Mouse (Mus musculus) embryo, embryonic 10.5 days (tissue): ENCODE results near the gene Tmod1.

ENCODE experiments used
- DNase-seq: peaks from one replicate; pipeline ENCODE4 v3.0.0-alpha.2; 2015; ENCODE audit warnings: low spot score

Tmod1 gene

DNA sequence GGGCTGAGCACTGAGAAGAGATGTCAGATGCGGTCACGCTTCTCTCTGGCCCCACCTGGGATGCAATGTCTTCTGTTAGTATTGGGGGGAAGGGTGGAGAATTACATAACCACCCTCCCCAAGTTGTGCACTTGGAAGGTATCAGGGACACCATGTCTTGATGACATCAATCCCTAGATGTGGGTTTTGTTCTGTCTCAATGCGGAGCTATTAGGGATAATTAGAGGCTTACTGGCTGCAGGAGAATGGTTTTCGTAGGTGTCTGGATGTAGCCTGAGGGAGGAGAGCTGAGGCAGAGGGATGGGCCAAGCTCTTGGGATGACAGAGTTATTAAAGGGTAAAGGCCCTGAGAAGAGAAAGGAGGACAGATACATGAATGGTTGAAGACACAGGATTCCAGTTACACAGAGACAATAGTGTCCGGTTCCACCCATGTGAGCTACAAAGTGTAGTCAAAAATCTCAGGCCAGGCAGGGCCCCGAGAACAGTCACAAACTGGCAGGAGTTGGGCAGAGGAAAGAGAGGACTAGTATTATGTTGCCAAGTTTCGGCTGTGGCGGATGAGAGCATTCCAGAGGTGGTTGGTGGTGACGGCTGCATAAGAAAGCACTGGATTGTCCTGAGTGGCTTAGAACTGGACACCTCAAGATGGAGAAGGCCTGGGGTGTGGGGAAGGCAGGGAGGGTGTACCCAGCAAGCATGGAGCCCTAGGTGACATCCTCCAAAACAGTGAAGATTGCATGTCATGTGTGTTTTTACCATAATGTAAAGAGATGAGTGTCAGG is 14.8 kb downstream of the Tmod1 start:
- no peak for DNase-seq

DNA sequence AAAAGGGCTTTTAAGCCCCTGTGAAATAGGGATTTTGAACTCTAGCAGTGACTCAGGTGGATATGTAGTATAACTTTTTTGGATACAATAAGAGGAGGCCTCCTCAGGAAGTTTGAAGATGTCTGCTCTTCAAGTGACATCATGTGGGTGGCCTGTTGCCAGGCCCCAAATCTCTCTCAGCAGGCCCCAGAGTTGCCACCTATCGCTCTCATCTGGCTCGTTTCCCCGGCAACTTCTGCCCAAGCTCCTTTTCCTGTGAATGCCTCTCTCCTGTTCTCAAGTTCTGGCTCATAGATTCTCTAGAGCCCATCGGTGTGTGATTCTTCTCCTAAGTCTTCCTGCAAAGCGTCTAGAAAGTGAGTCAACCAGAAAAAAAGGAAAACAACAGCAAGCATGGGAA is 17.4 kb downstream of the Tmod1 start:
- no peak for DNase-seq

DNA sequence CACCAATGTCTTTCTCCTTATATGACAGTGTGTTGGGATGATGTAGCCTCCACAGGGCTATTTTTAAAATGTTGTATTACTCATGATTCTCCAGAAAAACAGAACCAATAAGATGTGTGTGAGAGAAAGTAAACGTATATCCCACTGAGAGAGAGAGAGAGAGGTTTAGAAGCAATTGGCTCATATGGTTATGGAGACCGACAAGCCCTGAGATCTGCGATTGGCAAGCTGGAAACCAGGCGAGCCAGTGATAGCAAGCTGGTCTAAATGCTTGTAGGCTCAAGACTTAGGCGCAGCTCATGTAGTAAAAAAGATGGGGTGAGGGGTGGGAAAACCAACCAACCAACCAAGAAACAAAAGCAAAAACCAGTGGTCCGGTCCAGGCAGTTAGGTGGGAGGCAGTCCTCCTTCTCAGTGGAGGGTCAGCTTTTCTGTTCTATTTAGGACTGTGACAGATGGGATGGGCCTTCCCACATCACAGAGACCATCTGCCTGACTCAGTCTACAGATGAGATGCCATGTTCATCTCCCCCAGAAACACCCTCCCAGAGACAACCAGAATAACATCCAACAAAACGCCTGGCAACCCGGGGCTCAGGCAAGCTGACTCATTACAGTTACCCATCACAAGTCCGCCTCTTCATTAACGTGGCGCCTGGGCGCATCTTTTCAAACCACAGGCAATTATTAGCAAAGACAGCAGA is 22.7 kb downstream of the Tmod1 start:
- DNase-seq: no peak

DNA sequence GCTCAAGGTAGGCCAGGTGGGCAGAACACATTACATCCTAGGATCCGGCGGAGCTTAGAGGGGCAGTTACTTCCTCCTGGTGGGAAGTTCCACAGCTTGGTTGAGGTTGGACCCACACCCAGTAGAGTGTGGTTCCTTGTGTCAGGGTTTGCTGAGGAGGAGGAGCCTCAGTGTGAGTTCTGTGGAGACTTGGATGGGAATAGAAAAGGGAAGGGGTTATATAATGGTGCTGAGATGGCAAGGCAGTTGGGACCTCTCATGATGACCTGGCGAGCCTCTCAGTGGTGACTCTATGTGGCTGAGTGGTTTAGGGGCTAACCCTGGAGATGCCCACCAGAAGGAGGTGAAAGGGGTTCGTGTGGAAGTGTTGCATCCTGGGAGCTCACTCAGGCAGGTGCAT is 25.1 kb downstream of the Tmod1 start:
- DNase-seq: no peak

DNA sequence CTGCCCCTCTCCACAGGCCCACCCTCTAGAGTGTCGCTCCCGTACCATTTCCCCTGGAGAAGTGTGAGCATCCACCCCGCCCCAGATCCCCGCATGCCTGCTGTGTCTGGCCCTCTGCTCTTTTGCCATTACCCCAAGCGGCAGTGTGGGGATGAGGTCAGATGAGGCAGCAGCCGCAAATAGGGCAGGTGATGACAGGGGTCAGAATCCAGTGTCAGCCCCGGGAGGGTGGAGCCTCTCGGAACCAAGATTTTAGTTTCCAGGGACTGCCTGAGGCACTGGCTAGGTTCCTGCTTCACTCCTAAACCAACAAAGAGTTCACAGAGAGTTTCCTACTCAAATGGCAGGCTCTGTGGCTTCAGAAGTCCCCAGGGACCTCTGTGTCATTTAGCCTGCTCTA is 25.5 kb downstream of the Tmod1 start:
- DNase-seq: no peak

DNA sequence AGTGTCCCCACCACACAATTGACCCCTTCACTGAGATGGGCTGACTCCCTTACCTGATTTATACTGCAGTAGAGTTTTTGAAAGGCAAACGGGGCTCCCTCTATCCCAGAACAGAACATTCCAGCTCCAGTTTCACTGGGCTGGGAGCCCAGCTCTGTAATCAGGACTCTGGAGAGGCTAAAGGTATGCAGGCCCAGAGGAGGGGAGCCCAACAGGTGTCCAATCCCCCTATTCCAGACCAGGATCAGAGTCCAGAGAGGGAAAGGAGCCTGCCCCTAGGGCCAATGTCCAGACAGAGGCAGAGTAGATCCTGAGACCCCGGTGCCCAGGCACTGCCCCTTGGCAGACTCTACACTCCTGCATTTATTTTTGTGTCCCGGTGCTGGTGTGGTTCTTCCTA is 26.2 kb downstream of the Tmod1 start:
- DNase-seq: no peak

DNA sequence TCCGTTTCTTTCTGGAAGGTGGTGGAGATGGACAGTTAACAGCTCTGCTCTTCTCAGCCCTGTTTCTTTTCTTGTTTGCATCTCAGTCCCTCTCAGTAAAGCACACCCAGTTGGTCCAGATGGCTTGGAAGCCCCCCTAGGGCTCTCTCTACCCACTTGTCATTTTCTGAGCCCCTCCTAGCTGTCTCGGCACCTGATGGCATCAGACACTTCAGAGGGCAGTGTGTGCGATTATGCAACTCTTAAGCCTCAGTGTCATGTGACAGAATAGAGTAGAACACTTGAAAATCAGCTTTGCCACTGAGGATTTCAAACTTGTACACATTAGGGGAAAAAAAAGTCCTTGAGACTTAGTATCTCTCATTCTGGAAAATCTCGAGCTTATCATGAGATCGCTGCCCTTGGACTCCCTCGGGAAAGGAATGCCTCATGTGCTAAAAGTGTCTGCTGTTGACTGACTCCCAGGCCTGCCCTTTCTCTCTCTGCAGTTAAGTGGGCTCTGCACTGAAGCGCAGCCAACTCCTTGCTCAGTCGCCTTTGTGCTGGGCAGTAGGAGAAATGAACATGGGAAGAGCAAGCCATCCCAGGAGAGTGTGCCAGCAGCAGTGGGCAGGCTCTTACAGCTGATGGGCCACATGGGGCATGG is 27.1 kb downstream of the Tmod1 start:
- no peak for DNase-seq

DNA sequence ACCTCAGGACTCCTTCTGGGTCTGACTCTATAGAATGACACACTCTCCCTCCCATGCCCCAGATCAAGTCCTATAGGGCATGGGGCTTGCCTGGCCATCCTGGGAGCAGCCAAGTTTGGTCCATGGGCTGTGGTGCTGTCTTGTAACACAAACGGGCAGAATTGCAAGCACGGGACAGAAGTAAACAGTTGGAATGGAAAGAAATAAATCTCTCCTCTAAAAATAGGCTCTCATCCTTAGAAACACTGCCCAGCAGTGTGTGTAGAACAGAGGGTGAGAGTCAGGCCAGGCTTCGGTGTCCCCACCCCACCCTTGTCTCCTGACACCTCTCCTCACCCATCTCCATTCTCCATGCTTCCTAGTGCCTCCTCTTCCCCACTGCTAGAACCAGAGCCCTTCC is 29.3 kb downstream of the Tmod1 start:
- DNase-seq: no peak

DNA sequence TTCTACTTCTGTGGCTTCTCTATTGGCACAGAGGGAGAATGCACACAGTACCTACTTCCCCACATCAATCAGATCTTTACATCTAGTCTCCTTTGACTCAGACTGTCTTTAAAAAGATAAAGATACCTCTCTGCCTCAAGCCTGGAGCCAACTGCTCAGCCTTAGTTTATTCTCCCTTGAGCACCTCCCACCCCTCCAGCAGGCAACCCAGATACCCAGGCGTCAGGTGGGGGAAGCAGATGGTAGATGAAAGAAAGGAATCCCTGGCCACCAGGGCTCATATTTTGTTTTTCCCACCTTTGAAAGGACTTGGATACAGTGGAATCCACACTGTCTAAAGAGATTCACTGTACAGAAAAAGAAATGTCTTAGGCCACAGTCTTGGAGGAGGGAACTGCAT is 29.8 kb downstream of the Tmod1 start:
- DNase-seq: no peak

DNA sequence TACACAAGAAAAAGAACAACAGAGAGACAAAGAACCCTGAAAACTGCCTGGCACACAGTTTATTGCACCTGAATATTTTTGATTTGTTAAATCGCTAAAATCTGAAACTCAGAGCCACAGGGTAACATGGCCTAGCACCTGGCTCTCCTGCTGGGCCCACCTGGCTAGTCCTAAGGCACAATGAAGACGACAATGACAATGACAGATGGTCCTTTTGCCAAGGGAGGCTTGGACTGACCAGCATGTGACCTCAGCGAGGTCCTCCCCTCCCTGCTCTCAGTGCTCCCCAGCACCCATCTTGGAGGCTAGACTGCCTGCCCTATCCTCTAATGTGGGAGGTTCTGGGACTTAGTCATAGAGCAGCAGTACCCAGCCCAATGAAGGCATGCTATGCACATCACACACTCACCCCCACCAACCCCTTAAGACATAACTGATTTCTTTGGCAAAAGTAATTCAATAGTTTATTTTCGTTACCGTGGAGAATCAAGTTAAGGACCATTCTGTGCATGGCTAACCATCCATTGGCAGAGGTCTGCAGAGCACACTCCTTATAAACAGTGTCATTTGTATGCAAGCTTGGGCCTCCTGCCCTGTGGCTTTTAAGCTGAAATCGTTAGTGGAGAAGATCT is 31.2 kb downstream of the Tmod1 start:
- no peak for DNase-seq

DNA sequence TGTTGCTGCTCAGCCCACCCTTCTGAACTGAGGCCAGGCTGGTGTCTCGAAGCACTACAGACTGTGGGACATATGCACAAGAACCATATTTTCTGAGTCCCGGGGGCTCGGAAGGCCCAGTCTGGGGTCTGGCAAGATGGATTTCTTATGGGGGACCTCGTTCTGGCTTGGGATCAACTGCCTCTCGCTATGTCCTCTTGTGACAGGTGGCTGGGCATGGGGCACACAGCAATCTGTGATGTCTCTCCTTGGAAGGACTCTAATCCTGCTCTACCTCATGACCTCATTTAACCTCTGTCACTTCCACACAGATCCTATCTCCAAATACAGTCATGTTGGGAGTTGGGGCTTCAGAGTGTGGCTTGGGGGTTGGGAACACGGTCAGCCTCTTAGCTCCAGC is 33.9 kb downstream of the Tmod1 start:
- no peak for DNase-seq

DNA sequence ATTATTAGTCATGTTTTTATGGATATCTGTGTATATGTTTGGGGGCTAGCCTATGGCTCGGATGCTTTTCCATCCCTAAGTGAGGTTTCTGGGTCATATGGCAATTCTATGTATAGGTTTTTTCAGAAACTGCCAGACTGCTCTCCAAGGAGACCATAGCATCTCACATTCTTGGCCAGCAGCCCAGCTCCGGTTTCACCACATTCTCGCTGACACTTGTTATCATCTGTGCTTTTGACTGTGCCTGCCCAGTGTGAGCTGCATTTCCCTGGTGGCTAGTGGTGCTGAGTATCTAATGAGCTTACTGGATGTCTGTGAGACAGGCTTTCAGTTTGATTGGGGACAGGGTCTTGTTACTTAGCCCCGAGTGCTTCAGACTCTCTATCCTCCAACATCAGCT is 35.0 kb downstream of the Tmod1 start:
- DNase-seq: no peak

DNA sequence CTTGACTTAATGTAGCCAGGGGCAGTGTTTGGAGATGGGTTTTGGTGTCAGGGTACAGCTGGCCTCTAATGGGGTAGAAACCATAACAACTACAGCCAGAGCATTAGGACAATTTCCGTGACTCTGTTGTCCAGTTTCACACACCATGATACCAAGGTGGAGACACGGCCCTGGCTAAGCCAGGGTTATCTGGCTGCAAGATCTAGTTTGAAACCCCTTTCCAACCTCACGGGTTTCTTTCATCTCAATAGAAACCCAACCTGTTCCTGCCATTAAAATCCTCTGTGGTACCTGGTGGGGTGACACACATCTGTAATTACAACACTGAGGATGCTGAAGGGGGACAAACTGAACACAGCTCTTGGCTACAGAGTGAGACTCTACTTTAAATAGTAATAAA is 36.9 kb downstream of the Tmod1 start:
- no peak for DNase-seq

DNA sequence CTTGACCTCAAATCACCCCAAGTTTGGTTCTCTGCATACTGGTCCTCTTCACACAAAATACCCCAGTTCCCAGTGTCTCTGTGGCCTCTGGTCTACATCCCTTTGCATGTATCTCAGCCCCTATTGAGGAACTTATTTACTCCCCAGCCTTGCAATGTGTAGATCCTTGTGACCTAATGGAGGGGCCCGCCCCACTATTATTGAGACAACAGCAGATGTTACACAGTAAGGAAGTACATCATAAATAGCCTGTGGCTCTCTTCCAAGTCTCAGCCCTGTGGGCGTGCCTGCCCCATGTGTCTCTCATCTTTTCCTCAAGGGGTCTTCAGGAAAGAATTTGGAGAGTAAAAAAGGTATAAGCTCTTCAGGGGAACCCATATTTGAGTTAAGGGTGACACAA is 38.2 kb downstream of the Tmod1 start:
- no peak for DNase-seq

DNA sequence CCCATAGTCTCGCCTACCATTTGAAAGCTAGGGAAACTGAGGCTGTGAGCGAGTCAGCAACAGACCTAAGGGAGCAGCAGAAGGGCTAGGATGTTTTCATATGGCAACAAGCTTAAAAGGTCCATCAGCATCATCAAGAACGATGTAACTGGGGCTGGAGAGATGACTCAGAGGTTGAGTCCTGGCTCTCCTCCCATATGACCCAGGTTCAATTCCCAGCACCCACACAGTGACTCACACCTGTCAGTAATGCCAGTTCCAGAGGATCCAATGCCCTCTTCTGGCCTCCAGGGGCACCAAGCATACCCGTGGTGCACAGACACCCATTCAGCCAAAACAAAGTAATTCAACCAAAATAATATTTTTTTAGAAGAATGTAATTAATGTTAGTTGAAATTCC is 41.5 kb downstream of the Tmod1 start:
- DNase-seq: no peak

DNA sequence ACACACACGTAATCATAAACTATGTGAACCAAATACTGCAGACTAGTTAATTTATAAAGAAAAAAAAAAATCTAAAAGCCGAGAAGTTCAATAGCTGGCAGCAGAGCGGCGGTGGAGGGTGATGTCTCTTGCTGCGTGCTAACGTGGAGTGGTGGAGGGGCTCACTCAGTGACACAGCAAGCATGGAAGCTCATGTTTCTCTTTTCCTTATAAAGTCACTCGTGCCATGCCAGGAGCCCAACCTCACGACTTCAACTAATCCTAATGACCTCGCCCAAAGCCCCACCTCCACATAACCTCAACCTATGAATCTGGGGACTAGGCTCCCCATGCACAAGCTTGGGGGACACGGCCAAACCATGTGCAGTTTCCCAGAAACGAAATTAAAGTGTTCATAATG is 43.8 kb downstream of the Tmod1 start:
- DNase-seq: no peak

DNA sequence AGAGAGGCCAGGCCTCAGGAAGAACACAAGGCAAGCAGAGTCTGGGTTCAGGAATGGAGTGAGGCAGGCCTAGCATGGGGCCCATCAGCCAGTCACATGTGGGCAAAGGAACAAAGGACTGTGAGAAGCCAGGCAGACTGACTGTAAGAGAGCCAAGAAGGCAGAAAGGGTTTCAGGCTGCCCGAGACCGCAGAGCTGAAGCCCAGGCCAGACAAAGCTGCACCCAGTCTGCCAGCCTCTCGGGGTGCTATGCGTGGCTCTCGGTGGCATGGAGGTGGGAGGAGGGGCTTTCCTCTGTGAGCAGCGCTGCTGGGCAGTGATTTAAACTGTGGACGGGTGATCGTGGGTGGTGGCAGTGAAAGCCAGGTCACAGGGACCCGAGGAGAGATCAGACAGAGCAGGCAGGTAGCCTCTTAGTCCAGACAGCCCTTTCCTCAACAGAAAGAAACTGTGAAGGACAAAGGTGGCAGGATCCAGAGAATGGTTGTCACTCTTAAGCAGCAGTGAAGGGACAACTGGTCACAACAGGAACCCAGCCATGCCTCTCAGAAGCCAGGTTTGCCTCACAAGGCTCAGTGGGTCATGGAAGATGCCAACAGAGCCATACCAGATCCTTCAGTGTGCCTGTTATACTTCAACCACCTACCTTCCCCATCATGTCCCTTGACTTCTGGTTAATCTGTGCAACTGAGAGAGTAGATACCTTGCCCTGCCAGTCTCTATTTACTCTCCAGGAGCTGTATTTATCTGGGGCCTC is 45.9 kb downstream of the Tmod1 start:
- DNase-seq: no peak

DNA sequence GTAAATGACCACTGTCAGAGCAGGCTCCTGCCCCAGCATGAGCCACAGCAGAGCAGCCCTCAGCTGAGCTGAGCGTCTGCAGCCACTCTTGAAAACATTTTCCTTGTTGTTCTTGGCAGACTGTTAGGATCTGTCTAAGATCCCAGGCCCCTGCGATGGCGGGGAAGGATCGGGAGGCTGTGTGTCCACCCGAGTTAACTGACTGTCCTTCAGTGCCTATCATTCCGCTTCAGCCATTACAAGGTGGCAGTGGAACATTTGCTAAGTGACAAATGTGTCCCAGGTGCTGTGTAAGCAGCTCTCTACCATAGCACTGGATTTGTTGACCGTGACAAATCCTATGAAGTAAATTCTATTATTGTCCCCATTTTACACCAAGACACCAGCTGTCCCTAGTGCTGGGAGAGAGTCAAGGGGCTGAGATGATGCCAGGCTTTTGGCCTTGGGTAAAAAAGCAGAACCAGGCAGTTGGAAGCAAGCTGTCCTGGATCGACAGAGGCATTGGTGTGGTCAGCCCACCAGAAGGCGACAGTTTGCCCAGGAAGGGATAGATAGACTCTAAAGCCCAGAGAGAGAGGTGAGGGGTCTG is 46.6 kb downstream of the Tmod1 start:
- DNase-seq: no peak

DNA sequence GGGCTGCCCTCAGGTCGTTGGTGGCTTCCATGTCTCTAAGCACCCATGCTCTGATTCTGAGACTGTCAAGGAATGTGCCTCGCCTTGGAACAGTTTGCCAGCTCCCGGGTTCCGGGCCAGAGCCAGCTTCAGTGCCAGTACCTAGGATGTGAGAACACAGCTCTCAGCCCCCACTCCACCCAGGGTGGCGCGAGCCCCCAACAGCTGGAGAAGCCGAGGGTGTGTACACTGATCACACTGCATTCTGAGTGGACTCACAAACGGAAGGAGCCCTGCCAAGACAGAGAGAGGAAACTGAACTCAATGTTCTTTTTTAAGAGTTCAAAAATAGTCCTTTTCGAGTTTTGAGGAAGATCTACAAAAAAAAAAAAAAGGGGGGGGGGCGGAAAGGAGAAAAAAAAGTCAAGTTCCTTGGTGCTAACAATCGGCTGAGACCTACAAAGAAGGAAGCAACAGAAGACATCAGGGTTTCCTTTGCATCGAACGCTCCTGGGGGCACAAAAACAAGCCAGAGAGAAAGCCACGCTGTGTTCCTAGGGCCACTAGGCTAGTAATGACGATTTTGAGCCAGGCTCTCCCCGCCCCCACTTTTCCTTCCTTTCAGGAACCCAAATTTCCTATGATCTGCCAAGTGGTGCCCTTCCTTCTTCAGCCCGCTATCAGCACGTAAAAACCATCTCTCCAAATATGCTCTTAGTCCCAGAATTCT is 48.1 kb downstream of the Tmod1 start:
- DNase-seq: no peak

DNA sequence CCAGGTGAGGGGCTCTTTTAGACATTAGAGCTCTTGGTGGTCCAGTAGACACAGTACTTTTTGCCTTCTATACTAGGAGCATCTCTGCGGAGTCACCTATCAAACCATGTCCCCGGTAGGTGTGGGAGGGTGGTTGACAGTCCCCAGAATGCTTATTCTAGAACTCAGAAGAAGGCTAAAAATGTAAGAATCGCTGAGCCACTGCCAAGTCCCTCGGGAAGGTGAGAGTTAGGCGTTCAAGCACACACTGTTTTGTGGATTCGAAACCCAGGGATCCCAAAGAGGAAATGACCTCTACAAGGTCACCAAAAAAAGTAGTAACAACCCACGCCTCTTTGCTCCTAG is 48.7 kb downstream of the Tmod1 start:
- DNase-seq: no peak

DNA sequence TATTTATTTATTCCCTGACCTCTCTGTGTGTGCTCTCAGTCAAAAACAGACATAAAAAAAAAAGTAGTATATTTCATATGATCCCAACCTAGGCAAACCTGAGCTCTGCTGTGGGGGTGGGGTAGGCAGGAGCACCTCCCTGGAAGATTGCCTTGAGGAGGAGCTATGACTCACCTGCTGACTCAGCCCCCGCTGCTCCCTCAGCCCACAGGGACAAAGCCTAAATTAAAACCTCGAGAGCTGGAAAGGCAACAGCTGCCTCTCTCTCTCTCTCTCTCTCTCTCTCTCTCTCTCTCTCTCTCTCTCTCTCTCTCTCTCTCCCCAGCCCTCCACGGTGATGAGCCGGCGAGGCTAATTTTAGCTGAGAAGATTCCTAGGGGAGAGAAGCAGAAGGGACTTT is 49.1 kb downstream of the Tmod1 start:
- no peak for DNase-seq
